Mouse (Mus musculus): Measurements from ENCODE around the gene Mrpl34. TPM values are rescaled to one million over a fixed set of nuclear protein-coding genes. Genes with fewer than 3 reads are reported as not detected.
"Not testable (repeated sequence)": the region's sequence is repeated elsewhere in the genome, so short reads cannot be mapped to it uniquely, and the experiment has no call there.

Gene Mrpl34
- polyA plus RNA-seq (2016; fragmentation: Nextera tagmentation; extraction: Ambion mirVana), result 231 and 263 TPM in 2 replicates

GRCm38 (mm10) chr8:71464513-71465500 lies at the start of gene Mrpl34:
TSS of gene Mrpl34 (plus strand) at chr8:71464959.
- Histone ChIP-seq H3K4me1 (peaks cover 53% of the 10 kb centered on the region), H3K36me3 (peaks cover 34% of the 10 kb centered on the region), H3K27ac (peak within 1 kb of the TSS; percentile 86), H3K9me3 (replicated peaks) (no peaks in the 10 kb centered on the region), H3K27me3 (ENCODE audit: low read depth, poor library complexity, severe bottlenecking) (peaks cover 16% of the 10 kb centered on the region), H3K4me3 (peak within 1 kb of the TSS; percentile 76)
- WGBS, result under 1% methylated on average over 59 of the region's 59 CpGs
- peak; percentile 94 for DNase-seq (ENCODE audit: low spot score)

GRCm38 (mm10) chr8:71422121-71422520 lies 42.6 kb upstream of the Mrpl34 start:
- H3K4me3 ChIP-seq, result no peak overlapping the region
- no peak overlapping the region for H3K27ac ChIP-seq
- H3K27me3 ChIP-seq (ENCODE audit: low read depth, poor library complexity, severe bottlenecking), result no peaks in the 10 kb centered on the region
- H3K9me3 ChIP-seq (replicated peaks), result no peaks in the 10 kb centered on the region
- no peaks in the 10 kb centered on the region for H3K4me1 ChIP-seq
- DNase-seq (ENCODE audit: low spot score), result no peak
- H3K36me3 ChIP-seq, result no peaks in the 10 kb centered on the region

GRCm38 (mm10) chr8:71432935-71433334 lies 31.8 kb upstream of the Mrpl34 start:
- WGBS, result 91% methylated on average over 1 of the region's 1 CpGs
- not testable (repeated sequence) for DNase-seq (ENCODE audit: low spot score); H3K4me1 ChIP-seq

GRCm38 (mm10) chr8:71437041-71437440 lies 27.7 kb upstream of the Mrpl34 start:
- H3K27ac ChIP-seq, result no peak overlapping the region
- WGBS, result 61% methylated on average over 3 of the region's 3 CpGs
- no peaks in the 10 kb centered on the region for H3K9me3 ChIP-seq (replicated peaks)

More at GRCm38 (mm10) chr8:71432935-71433334, 31.8 kb upstream of the Mrpl34 start:
- not testable (repeated sequence) for H3K27ac ChIP-seq; H3K9me3 ChIP-seq (replicated peaks); H3K27me3 ChIP-seq (ENCODE audit: low read depth, poor library complexity, severe bottlenecking); H3K4me3 ChIP-seq; H3K36me3 ChIP-seq

GRCm38 (mm10) chr8:71441404-71441803 lies 23.4 kb upstream of the Mrpl34 start:
- Histone ChIP-seq H3K27ac (no peak overlapping the region), H3K9me3 (replicated peaks) (no peaks in the 10 kb centered on the region), H3K27me3 (ENCODE audit: low read depth, poor library complexity, severe bottlenecking) (peaks cover 17% of the 10 kb centered on the region), H3K4me1 (peaks cover 3% of the 10 kb centered on the region; the same call in 1 of the 2 replicates), H3K36me3 (no peaks in the 10 kb centered on the region), H3K4me3 (no peak overlapping the region)
- DNase-seq (ENCODE audit: low spot score), result peak; percentile 65
- under 1% methylated on average over 7 of the region's 7 CpGs for WGBS

More at GRCm38 (mm10) chr8:71437041-71437440, 27.7 kb upstream of the Mrpl34 start:
- no peaks in the 10 kb centered on the region for H3K36me3 ChIP-seq
- H3K27me3 ChIP-seq (ENCODE audit: low read depth, poor library complexity, severe bottlenecking), result peaks cover 3% of the 10 kb centered on the region
- no peak for DNase-seq (ENCODE audit: low spot score)
- H3K4me3 ChIP-seq, result no peak overlapping the region
- H3K4me1 ChIP-seq, result peaks cover 3% of the 10 kb centered on the region; the same call in 1 of the 2 replicates

- Histone ChIP-seq H3K9me3 (replicated peaks) (no peaks in the 10 kb centered on the region), H3K27ac (no peak overlapping the region), H3K4me1 (peaks cover 3% of the 10 kb centered on the region; the same call in 1 of the 2 replicates), H3K36me3 (no peaks in the 10 kb centered on the region), H3K27me3 (ENCODE audit: low read depth, poor library complexity, severe bottlenecking) (peaks cover 17% of the 10 kb centered on the region), H3K4me3 (no peak overlapping the region)
- DNase-seq (ENCODE audit: low spot score), result no peak
- WGBS, result 85% methylated on average over 7 of the region's 7 CpGs
Measured at GRCm38 (mm10) chr8:71445096-71445495, 19.7 kb upstream of the Mrpl34 start.

DNA sequence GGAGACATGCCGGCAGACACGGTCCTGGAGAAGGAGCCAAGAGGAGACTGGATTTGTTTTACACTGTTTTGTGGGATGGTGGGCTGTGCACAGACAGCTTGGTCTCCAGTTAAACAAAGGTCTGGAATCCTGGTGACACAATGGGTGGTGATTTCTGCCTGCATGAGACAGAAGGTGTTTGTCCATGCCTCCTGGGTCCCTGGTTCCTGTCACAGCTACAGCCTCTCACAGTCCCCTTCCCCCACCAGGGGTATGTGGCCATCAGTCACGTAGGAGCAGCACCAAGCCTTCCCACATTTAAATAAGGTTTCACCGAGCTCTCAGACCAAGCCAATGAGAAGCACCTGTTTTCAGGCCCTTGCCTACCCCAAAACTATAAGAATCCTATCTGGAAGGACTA lies 13.4 kb upstream of the Mrpl34 start:
- Histone ChIP-seq H3K9me3 (replicated peaks) (no peaks in the 10 kb centered on the region), H3K27me3 (ENCODE audit: low read depth, poor library complexity, severe bottlenecking) (0 out of 2 replicates have a peak, but pooled peaks cover 4% of the 10 kb centered on the region), H3K4me1 (peaks cover 12% of the 10 kb centered on the region; the same call in 1 of the 2 replicates), H3K36me3 (no peaks in the 10 kb centered on the region; the same call in 1 of the 2 replicates), H3K27ac (no peak overlapping the region), H3K4me3 (no peak overlapping the region)
- 63% methylated on average over 4 of the region's 4 CpGs for WGBS
- no peak for DNase-seq (ENCODE audit: low spot score)

DNA sequence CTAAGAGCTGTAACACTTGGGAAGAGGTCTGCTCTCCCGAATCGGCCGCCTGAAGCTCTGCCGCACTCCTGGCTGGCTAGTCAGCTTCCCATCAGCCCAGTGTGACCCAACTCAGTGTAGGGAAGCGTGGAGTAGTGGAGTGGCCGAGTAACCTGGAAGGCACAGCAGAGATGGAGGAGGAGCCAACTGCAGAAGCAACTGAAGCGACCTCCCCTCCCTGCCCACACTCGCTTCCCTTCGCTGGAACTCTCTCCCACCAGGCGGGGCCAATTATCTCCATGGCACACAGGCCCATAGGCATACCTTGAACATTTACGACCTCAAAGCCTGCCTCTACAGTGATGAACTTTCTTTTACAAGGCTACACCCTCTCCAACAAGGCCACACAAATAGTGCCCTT lies 13.0 kb upstream of the Mrpl34 start:
- WGBS, result 40% methylated on average over 11 of the region's 11 CpGs

GRCm38 (mm10) chr8:71452669-71453068 lies 12.1 kb upstream of the Mrpl34 start:
- H3K27me3 ChIP-seq (ENCODE audit: low read depth, poor library complexity, severe bottlenecking), result peaks cover 12% of the 10 kb centered on the region; the same call in 1 of the 2 replicates

More for the DNA sequence above, 13.0 kb upstream of the Mrpl34 start:
- no peak overlapping the region for H3K4me3 ChIP-seq
- peaks cover 2% of the 10 kb centered on the region for H3K36me3 ChIP-seq
- no peak for DNase-seq (ENCODE audit: low spot score)
- no peak overlapping the region for H3K27ac ChIP-seq
- no peaks in the 10 kb centered on the region for H3K9me3 ChIP-seq (replicated peaks)
- peaks cover 6% of the 10 kb centered on the region; the same call in 1 of the 2 replicates for H3K27me3 ChIP-seq (ENCODE audit: low read depth, poor library complexity, severe bottlenecking)
- H3K4me1 ChIP-seq, result peaks cover 14% of the 10 kb centered on the region

DNA sequence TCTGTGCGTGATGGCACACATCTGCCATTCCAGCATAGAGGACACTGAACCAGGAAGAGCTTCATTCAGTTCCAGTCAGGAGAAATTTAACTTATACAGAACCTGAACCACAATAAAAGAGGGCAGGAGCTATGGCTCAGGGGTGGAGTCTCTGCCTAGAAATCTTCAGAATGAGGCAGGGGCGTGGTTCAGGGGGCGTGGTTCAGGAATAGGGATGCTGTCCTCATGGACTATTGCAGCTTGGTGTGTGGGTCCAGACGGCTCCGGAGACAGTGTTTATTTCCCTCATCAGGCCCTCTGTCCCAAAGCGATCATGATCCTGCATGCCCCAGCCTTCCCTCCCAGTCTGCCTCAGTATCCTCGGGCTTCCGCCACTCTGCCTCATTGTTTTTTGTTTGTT lies 10.1 kb upstream of the Mrpl34 start:
- Histone ChIP-seq H3K9me3 (replicated peaks) (no peaks in the 10 kb centered on the region), H3K4me1 (peaks cover 17% of the 10 kb centered on the region), H3K27me3 (ENCODE audit: low read depth, poor library complexity, severe bottlenecking) (peaks cover 12% of the 10 kb centered on the region; the same call in 1 of the 2 replicates), H3K4me3 (no peak overlapping the region), H3K27ac (no peak overlapping the region), H3K36me3 (peaks cover 31% of the 10 kb centered on the region)
- no peak for DNase-seq (ENCODE audit: low spot score)
- WGBS, result 81% methylated on average over 8 of the region's 8 CpGs

More at GRCm38 (mm10) chr8:71452669-71453068, 12.1 kb upstream of the Mrpl34 start:
- no peak overlapping the region for H3K4me3 ChIP-seq
- no peaks in the 10 kb centered on the region for H3K9me3 ChIP-seq (replicated peaks)
- H3K27ac ChIP-seq, result no peak overlapping the region
- DNase-seq (ENCODE audit: low spot score), result peak; percentile 22
- H3K36me3 ChIP-seq, result peaks cover 11% of the 10 kb centered on the region
- peaks cover 17% of the 10 kb centered on the region for H3K4me1 ChIP-seq
- WGBS, result 75% methylated on average over 2 of the region's 2 CpGs

GRCm38 (mm10) chr8:71456906-71457305 lies 7.9 kb upstream of the Mrpl34 start:
- no peak overlapping the region for H3K27ac ChIP-seq
- DNase-seq (ENCODE audit: low spot score), result peak; percentile 31
- H3K27me3 ChIP-seq (ENCODE audit: low read depth, poor library complexity, severe bottlenecking), result peaks cover 21% of the 10 kb centered on the region
- H3K36me3 ChIP-seq, result peaks cover 51% of the 10 kb centered on the region
- no peaks in the 10 kb centered on the region for H3K9me3 ChIP-seq (replicated peaks)
- 37% methylated on average over 22 of the region's 22 CpGs for WGBS
- H3K4me3 ChIP-seq, result no peak overlapping the region
- peaks cover 18% of the 10 kb centered on the region for H3K4me1 ChIP-seq

DNA sequence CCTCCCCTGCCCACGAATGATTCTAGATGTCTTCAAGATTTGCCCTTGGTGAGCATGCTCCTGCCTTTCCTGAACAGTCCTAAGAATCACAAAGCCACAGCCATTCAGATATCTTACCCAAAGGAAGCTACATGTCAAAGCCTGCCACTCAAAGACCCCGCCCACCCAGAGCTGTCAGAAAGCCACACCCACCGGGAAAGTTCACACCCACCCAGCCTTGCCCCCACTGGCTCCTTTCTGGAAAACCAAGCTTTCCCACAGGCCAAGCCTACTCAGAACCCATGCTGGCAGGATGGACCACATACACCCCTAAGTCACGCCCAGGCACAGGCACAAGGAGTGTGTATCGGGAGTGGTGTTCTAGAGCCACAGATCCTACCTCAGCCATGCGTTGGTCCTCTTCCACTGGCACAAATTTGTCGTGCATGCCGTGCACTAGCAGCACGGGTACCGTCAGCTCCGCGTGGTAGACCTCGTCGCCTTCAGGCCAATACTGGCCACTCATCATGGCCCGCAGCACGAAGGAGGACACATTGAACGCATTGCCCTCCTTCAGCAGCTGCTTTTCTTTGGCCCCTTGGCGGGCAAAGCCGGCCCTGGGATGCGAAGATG lies 7.0 kb upstream of the Mrpl34 start:
- peaks cover 51% of the 10 kb centered on the region for H3K36me3 ChIP-seq
- DNase-seq (ENCODE audit: low spot score), result peak; percentile 26
- H3K4me3 ChIP-seq, result no peak overlapping the region
- no peak overlapping the region for H3K27ac ChIP-seq
- H3K4me1 ChIP-seq, result peaks cover 26% of the 10 kb centered on the region
- no peaks in the 10 kb centered on the region for H3K9me3 ChIP-seq (replicated peaks)
- peaks cover 28% of the 10 kb centered on the region for H3K27me3 ChIP-seq (ENCODE audit: low read depth, poor library complexity, severe bottlenecking)
- WGBS, result 80% methylated on average over 20 of the region's 20 CpGs

DNA sequence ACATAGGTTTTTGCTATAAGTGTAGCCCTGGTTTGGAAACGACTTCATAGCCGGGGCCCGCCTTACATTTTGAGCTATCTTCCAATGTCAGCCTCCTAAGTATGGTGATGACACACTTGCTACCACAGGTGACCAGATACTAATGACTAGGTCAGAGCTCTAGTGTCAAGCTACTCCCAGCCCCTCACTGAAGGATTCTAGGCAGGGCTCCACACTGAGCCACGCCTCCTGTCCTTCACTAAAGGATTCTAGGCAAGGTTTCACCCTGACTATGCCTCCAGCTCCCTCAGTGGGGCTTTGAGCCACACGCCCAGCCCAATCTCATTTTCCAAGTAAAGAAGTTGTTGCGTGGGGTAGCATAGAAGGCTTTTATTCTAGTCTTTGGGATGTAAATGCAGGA lies 4.0 kb upstream of the Mrpl34 start:
- H3K4me1 ChIP-seq, result peaks cover 46% of the 10 kb centered on the region
- 94% methylated on average over 6 of the region's 6 CpGs for WGBS
- H3K27me3 ChIP-seq (ENCODE audit: low read depth, poor library complexity, severe bottlenecking), result peaks cover 24% of the 10 kb centered on the region
- DNase-seq (ENCODE audit: low spot score), result no peak
- no peaks in the 10 kb centered on the region for H3K9me3 ChIP-seq (replicated peaks)
- peaks cover 51% of the 10 kb centered on the region for H3K36me3 ChIP-seq
- no peak overlapping the region for H3K27ac ChIP-seq
- H3K4me3 ChIP-seq, result no peak overlapping the region

Measured in limb, embryonic 10.5 days (tissue).